Mouse (Mus musculus) lung, embryonic 16.5 days (tissue): ENCODE measurements at regions not wholly inside any gene's neighbourhood (a gene's known extent, or its start where the extent isn't known, plus 50 kb on each side); places are given as distances from the start of the nearest gene placed in this dataset.

ENCODE experiments used
- ATAC-seq: fragments of 200-750 bp; cut with Nextera tagmentation; 2 replicates; pipeline ENCODE4 v1.8.0; 2017; ENCODE audit warnings: low read depth, mild to moderate bottlenecking, moderate library complexity
- H3K27ac ChIP-seq: fragments of 300-500 bp; sonication (generic); 2 replicates; pipeline ENCODE4 v1.5.1; 2014; ENCODE audit warnings: mild to moderate bottlenecking, control low read depth, low read length
- H3K27me3 ChIP-seq: fragments of 300-500 bp; sonication (generic); 2 replicates; pipeline ENCODE4 v1.6.1; 2014; ENCODE audit warnings: low read depth, low read length, mixed read lengths; ENCODE audit not compliant: control insufficient read depth, insufficient read depth
- H3K36me3 ChIP-seq: fragments of 300-500 bp; sonication (generic); 2 replicates; pipeline ENCODE4 v1.6.1; 2014; ENCODE audit warnings: low read length; ENCODE audit not compliant: control insufficient read depth, insufficient read depth
- H3K4me1 ChIP-seq: fragments of 300-500 bp; sonication (generic); replicated peaks from 2 replicates; pipeline ENCODE4 v1.6.1; 2014; ENCODE audit warnings: low read length, mixed read lengths; ENCODE audit not compliant: control insufficient read depth, insufficient read depth
- H3K4me2 ChIP-seq: fragments of 300-500 bp; sonication (generic); 2 replicates; pipeline ENCODE4 v1.6.1; 2014; ENCODE audit warnings: low read depth, low read length, control low read depth
- H3K4me3 ChIP-seq: fragments of 300-500 bp; sonication (generic); 2 replicates; pipeline ENCODE4 v1.5.1; 2014; ENCODE audit warnings: mild to moderate bottlenecking, low read length, control low read depth
- H3K9ac ChIP-seq: fragments of 300-500 bp; sonication (generic); 2 replicates; pipeline ENCODE4 v1.6.1; 2014; ENCODE audit warnings: low read length, control low read depth
- H3K9me3 ChIP-seq: fragments of 300-500 bp; sonication (generic); 2 replicates; pipeline ENCODE4 v1.6.1; 2016; ENCODE audit warnings: low read length; ENCODE audit not compliant: control insufficient read depth
- WGBS: fragments of 180-500 bp; shearing (Covaris S2); extraction: QIAGEN DNeasy Blood & Tissue Kit; methylation state at CpG from one replicate; pipeline ENCODE4 v1.1.7; 2014; 5-methylcytosine and 5-hydroxymethylcytosine counted together

GRCm38 (mm10) chr17:59429189-59429588 lies 416.0 kb upstream of the Nudt12 start:
- Histone ChIP-seq H3K4me3 (no peak overlapping the region), H3K4me1 (no peaks in the 10 kb centered on the region), H3K27ac (no peak overlapping the region), H3K4me2 (no peak overlapping the region), H3K9me3 (no peaks in the 10 kb centered on the region), H3K27me3 (no peaks in the 10 kb centered on the region), H3K36me3 (no peaks in the 10 kb centered on the region), H3K9ac (no peak overlapping the region)
- ATAC-seq, result no peak
- 36% methylated on average over 7 of the region's 7 CpGs for WGBS

- no peak for ATAC-seq
- Histone ChIP-seq H3K27me3 (no peaks in the 10 kb centered on the region), H3K9ac (no peak overlapping the region), H3K4me2 (no peak overlapping the region), H3K36me3 (no peaks in the 10 kb centered on the region), H3K4me3 (no peak overlapping the region), H3K27ac (no peak overlapping the region), H3K4me1 (no peaks in the 10 kb centered on the region), H3K9me3 (no peaks in the 10 kb centered on the region)
- WGBS, result 64% methylated on average over 14 of the region's 14 CpGs
These were observed 408.3 kb upstream of the Nudt12 start for GRCm38 (mm10) chr17:59421489-59421888.

DNA sequence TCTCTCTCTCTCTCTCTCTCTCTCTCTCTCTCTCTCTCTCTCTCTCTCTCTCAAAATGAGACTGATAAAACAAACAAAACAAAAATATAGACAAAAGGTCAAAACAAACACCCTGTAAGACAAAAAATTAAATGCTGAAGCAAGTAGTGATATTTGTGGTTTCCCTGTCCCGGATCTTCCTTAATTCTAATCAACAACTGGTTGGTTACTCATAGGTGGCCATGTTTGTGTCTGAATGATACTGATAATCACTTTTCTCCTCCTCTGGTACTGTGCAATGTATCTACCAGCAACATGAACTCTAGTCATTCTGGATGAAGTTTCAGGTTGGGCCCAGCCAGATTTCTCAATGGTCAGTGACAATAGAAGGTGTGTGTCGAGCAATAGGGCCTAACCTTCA lies 396.1 kb upstream of the Nudt12 start:
- no peak for ATAC-seq
- 69% methylated on average over 2 of the region's 2 CpGs for WGBS
- H3K27ac ChIP-seq, result no peak overlapping the region
- H3K4me1 ChIP-seq, result no peaks in the 10 kb centered on the region
- no peak overlapping the region for H3K4me3 ChIP-seq
- H3K36me3 ChIP-seq, result no peaks in the 10 kb centered on the region
- no peaks in the 10 kb centered on the region for H3K9me3 ChIP-seq
- H3K9ac ChIP-seq, result no peak overlapping the region
- H3K4me2 ChIP-seq, result no peak overlapping the region
- H3K27me3 ChIP-seq, result no peaks in the 10 kb centered on the region

DNA sequence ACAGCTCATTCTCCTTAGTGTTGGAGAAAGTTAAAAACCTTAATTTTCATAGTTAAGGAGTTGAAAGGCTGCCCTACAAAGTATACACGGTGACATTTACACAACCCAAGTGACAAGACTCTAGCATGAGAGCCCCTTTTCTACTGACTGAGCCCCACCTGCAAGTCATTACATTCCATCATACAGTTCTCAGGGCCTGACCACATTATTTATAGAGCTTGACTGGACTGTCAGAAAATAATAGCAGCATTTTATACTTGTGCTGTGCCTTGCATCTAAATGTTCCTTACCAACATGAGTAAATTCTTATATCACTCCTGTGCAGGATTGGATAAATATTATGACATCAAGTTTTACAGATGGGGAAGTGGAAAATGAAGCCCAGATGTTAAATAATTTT lies 391.4 kb upstream of the Nudt12 start:
- no peaks in the 10 kb centered on the region for H3K27me3 ChIP-seq
- no peaks in the 10 kb centered on the region for H3K9me3 ChIP-seq
- no peaks in the 10 kb centered on the region for H3K4me1 ChIP-seq
- H3K27ac ChIP-seq, result no peak overlapping the region
- no peak for ATAC-seq
- no peak overlapping the region for H3K4me2 ChIP-seq
- no peak overlapping the region for H3K9ac ChIP-seq
- no peaks in the 10 kb centered on the region for H3K36me3 ChIP-seq
- no peak overlapping the region for H3K4me3 ChIP-seq
- WGBS, result 68% methylated on average over 1 of the region's 1 CpGs

- Histone ChIP-seq H3K36me3 (no peaks in the 10 kb centered on the region), H3K27ac (no peak overlapping the region), H3K9me3 (no peaks in the 10 kb centered on the region), H3K4me1 (no peaks in the 10 kb centered on the region), H3K9ac (no peak overlapping the region), H3K4me3 (no peak overlapping the region), H3K4me2 (no peak overlapping the region), H3K27me3 (no peaks in the 10 kb centered on the region)
- 76% methylated on average over 3 of the region's 3 CpGs for WGBS
- no peak for ATAC-seq
These were observed 384.2 kb upstream of the Nudt12 start for GRCm38 (mm10) chr17:59397404-59397803.

DNA sequence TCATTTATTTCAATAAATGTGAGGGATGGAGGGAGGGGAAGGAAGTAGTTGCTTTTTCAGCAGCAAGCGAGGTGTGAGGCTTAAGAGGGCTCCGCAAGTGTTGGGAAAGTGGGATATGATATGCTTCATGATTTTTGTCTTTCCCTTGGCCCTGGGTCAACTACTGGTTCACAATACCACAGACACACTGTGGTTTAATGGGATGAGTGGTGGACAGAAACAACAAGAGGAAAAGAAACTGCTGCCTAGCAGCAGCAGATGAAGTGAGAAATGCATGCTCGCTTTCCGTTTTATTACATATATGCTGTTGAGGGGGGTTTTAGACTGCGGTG lies 369.9 kb upstream of the Nudt12 start:
- H3K4me2 ChIP-seq, result no peak overlapping the region
- H3K9me3 ChIP-seq, result no peaks in the 10 kb centered on the region
- no peak for ATAC-seq
- no peaks in the 10 kb centered on the region for H3K27me3 ChIP-seq
- no peak overlapping the region for H3K9ac ChIP-seq
- H3K4me1 ChIP-seq, result no peaks in the 10 kb centered on the region
- H3K27ac ChIP-seq, result no peak overlapping the region
- WGBS, result 80% methylated on average over 5 of the region's 5 CpGs
- no peak overlapping the region for H3K4me3 ChIP-seq
- H3K36me3 ChIP-seq, result no peaks in the 10 kb centered on the region

- no peak overlapping the region for H3K27ac ChIP-seq
- no peak overlapping the region for H3K9ac ChIP-seq
- no peaks in the 10 kb centered on the region for H3K36me3 ChIP-seq
- H3K9me3 ChIP-seq, result no peaks in the 10 kb centered on the region
- no peaks in the 10 kb centered on the region for H3K4me1 ChIP-seq
- no peak overlapping the region for H3K4me2 ChIP-seq
- H3K27me3 ChIP-seq, result no peaks in the 10 kb centered on the region
- ATAC-seq, result no peak
- 68% methylated on average over 7 of the region's 7 CpGs for WGBS
- H3K4me3 ChIP-seq, result no peak overlapping the region
These were observed 369.3 kb upstream of the Nudt12 start for GRCm38 (mm10) chr17:59382225-59383106.

GRCm38 (mm10) chr17:59373505-59374106 lies 360.4 kb upstream of the Nudt12 start:
- Histone ChIP-seq H3K36me3 (no peaks in the 10 kb centered on the region), H3K27me3 (no peaks in the 10 kb centered on the region), H3K9ac (no peak overlapping the region), H3K4me2 (no peak overlapping the region), H3K4me1 (no peaks in the 10 kb centered on the region), H3K9me3 (no peaks in the 10 kb centered on the region), H3K4me3 (no peak overlapping the region), H3K27ac (no peak overlapping the region)
- no peak for ATAC-seq
- 40% methylated on average over 7 of the region's 7 CpGs for WGBS

GRCm38 (mm10) chr17:59369624-59370541 lies 356.7 kb upstream of the Nudt12 start:
- Histone ChIP-seq H3K9ac (no peak overlapping the region), H3K36me3 (no peaks in the 10 kb centered on the region), H3K4me2 (no peak overlapping the region), H3K27me3 (no peaks in the 10 kb centered on the region), H3K27ac (no peak overlapping the region), H3K9me3 (no peaks in the 10 kb centered on the region), H3K4me3 (no peak overlapping the region), H3K4me1 (no peaks in the 10 kb centered on the region)
- no peak for ATAC-seq
- 72% methylated on average over 7 of the region's 7 CpGs for WGBS
